Mouse (Mus musculus): ENCODE measurements around the gene B4galnt4. TPM values are rescaled to one million over a fixed set of nuclear protein-coding genes. Genes with fewer than 3 reads are reported as not detected.

The B4galnt4 gene
- polyA plus RNA-seq, 1 experiment from 2014 or later, result 7.9 TPM

DNA sequence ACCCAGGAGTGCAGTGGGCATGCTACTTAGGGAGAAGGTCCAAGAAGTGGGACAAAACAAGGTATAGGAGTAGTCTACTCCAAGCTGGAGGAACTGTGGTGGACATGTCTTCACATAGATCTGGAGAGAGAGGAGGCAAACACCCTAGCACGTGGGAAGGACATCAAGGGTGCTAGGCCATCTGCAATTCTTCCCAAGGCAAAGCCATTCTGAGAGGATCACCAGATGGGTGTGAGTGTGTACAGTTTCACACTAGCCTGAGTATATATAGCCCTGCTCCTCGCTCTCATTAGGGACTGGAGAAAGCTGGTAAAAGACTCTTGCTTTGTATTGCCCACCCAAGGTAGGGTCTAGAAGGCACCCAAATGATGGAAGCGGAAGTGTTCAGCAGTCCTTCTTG is 2.4 kb downstream of the B4galnt4 start:
- H3K4me2 ChIP-seq (replicated peaks), result no peak overlapping the region
- WGBS, result 90% methylated on average over 3 of the region's 3 CpGs
- H3K36me3 ChIP-seq, result 0 out of 2 replicates have a peak, but pooled peaks cover 2% of the 10 kb centered on the region
- H3K4me3 ChIP-seq (replicated peaks), result no peak overlapping the region
- H3K9me3 ChIP-seq, result no peaks in the 10 kb centered on the region
- H3K4me1 ChIP-seq (replicated peaks), result peaks cover 20% of the 10 kb centered on the region
- H3K9ac ChIP-seq, result no peak overlapping the region
- 0 out of 2 replicates have a peak overlapping the region, but pooled peaks have one; percentile 28 for H3K27ac ChIP-seq
- no peak for ATAC-seq
- H3K27me3 ChIP-seq (replicated peaks), result 0 out of 2 replicates have a peak, but pooled peaks cover under 1% of the 10 kb centered on the region

DNA sequence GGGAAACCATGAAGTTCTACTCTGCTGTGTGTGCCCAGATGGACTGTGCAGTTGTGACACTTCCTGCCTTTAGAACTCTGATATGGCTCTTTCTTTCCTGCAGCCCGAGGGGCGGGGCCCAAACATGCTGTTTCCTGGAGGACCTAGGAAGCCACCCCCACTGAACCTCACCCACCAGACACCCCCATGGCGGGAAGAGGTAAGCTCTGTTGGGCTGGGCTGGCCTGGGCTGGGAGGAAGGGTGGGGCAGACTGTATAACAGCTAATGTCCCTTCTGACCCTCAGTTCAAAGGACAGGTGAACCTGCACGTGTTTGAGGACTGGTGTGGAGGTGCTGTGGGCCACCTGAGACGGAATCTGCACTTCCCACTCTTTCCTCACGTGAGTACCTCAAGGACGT is 3.3 kb downstream of the B4galnt4 start:
- Histone ChIP-seq H3K9me3 (no peaks in the 10 kb centered on the region), H3K36me3 (0 out of 2 replicates have a peak, but pooled peaks cover 2% of the 10 kb centered on the region), H3K27ac (0 out of 2 replicates have a peak overlapping the region, but pooled peaks have one; percentile 28), H3K4me2 (replicated peaks) (no peak overlapping the region; the same call in 1 of the 2 replicates), H3K27me3 (replicated peaks) (0 out of 2 replicates have a peak, but pooled peaks cover 2% of the 10 kb centered on the region), H3K4me1 (replicated peaks) (peaks cover 20% of the 10 kb centered on the region), H3K9ac (no peak overlapping the region), H3K4me3 (replicated peaks) (no peak overlapping the region)
- 59% methylated on average over 7 of the region's 7 CpGs for WGBS
- peak; percentile 81 for ATAC-seq

DNA sequence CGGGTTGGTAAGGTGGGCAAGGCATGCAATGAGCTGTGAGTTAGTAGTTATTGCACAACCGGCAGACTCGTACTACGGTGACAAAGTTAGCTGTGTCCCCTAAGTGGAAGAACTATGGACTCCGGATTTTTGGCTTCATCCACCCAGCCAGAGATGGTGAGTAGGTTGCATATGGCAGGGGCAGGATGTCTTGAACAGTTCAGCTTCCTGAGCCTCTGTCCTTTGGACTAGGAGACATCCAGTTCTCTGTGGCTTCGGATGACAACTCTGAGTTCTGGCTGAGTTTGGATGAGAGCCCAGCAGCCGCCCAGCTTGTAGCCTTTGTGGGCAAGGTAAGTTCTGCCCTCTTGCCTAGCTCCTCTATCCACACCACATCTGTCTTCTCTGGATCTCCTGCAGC is 3.7 kb downstream of the B4galnt4 start:
- 76% methylated on average over 7 of the region's 7 CpGs for WGBS
- ATAC-seq, result no peak
- Histone ChIP-seq H3K27ac (0 out of 2 replicates have a peak overlapping the region, but pooled peaks have one; percentile 28), H3K9me3 (no peaks in the 10 kb centered on the region), H3K4me2 (replicated peaks) (no peak overlapping the region), H3K9ac (no peak overlapping the region), H3K36me3 (0 out of 2 replicates have a peak, but pooled peaks cover 2% of the 10 kb centered on the region), H3K27me3 (replicated peaks) (0 out of 2 replicates have a peak, but pooled peaks cover 2% of the 10 kb centered on the region), H3K4me1 (replicated peaks) (peaks cover 20% of the 10 kb centered on the region), H3K4me3 (replicated peaks) (no peak overlapping the region)

DNA sequence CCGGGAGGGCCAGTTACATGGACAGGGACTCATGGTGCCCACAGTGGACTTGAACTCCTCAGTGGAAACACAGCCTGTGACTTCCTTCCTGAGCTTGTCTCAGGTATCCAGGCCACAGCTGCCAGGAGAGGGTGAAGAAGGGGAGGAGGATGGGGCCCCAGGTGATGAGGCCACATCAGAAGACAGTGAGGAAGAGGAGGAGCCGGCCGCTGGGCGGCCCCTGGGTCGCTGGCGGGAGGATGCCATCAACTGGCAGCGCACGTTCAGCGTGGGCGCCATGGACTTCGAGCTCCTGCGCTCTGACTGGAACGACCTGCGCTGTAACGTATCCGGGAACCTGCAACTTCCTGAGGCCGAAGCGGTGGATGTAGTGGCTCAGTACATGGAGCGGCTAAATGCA is 7.4 kb downstream of the B4galnt4 start:
- Histone ChIP-seq H3K4me3 (replicated peaks) (no peak overlapping the region), H3K27ac (no peak overlapping the region), H3K9ac (no peak overlapping the region), H3K4me2 (replicated peaks) (no peak overlapping the region), H3K4me1 (replicated peaks) (peaks cover 15% of the 10 kb centered on the region), H3K27me3 (replicated peaks) (peaks cover 15% of the 10 kb centered on the region), H3K9me3 (no peaks in the 10 kb centered on the region), H3K36me3 (0 out of 2 replicates have a peak, but pooled peaks cover 2% of the 10 kb centered on the region)
- ATAC-seq, result no peak
- WGBS, result 75% methylated on average over 19 of the region's 19 CpGs

DNA sequence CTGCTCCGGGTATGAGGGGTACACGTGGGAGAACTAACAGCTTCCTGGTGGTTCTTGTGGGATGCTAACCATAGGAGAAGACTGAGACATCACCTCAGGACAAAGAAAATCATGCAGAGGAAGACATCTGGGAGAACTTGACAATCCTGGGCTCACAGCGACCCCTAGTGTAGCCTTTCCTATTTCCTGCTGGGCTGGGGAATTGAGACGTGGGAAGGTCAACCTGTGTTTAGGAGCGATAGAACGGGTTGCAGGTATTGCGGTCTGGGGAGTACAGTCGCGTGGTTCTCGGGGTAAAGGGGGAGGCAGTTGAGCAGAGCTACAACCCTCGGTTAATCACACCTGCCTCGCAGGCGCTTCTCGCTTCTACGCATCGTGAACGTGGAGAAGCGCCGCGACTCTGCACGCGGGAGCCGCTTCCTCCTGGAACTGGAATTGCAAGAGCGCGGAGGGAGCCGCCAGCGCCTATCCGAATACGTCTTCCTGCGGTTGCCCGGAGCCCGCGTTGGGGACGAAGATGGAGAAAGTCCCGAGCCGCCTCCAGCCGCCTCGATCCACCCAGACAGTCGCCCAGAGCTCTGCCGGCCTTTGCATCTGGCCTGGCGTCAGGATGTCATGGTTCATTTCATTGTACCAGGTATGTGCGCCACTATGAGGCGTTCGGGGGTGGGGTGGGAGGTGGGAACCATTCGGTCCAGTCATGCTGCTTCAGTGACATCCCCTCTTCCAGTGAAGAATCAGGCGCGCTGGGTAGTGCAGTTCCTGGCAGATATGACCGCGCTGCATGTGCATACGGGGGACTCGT is 9.4 kb downstream of the B4galnt4 start:
- ATAC-seq, result peak; percentile 59
- 2% methylated on average over 51 of the region's 51 CpGs for WGBS

DNA sequence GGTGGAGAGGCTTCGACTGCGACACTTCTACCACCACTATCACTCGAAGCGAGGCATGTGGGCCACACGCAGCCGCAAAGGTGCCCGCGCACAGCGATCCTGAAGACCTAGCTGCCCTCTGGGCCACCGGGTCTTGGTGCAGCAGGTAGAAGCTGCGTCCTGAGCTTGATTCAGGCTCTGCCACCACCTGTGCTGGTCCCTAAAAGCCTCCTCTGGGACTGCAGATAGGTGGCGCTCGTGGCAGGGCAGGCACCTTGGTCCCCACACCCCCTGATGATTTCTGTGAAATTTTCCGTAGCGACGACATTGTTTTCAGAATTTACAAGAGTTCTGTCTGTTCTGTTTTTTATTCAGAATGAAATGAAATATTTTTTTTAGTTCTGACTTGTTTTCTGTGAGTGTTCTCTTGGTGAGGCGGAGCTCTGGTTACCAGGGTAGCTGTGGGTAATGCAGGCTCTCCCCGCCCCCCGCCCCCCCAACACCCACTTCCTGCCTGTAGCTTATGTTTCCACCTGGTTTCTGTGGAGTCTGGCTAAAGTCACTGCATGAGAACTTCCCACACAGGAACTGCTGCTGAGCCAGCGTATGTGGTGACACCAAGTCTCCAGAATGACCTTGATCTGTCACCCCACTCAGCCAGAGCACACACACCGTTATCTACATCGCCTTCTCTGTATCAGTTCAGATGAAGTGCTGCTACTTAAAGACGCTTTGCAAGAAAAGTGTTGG is 11.3 kb downstream of the B4galnt4 start:
- no peak overlapping the region for H3K9ac ChIP-seq
- H3K27ac ChIP-seq, result no peak overlapping the region
- 0 out of 2 replicates have a peak, but pooled peaks cover 2% of the 10 kb centered on the region for H3K36me3 ChIP-seq
- H3K4me3 ChIP-seq (replicated peaks), result no peak overlapping the region
- no peaks in the 10 kb centered on the region for H3K9me3 ChIP-seq
- no peak for ATAC-seq
- WGBS, result 34% methylated on average over 23 of the region's 23 CpGs
- no peak overlapping the region for H3K4me2 ChIP-seq (replicated peaks)
- H3K27me3 ChIP-seq (replicated peaks), result peaks cover 15% of the 10 kb centered on the region
- H3K4me1 ChIP-seq (replicated peaks), result peaks cover 13% of the 10 kb centered on the region

More for the DNA sequence above, 9.4 kb downstream of the B4galnt4 start:
- H3K27me3 ChIP-seq (replicated peaks), result peaks cover 15% of the 10 kb centered on the region
- peak overlapping the region; percentile 91 for H3K4me2 ChIP-seq (replicated peaks)
- peaks cover 13% of the 10 kb centered on the region for H3K4me1 ChIP-seq (replicated peaks)
- 0 out of 2 replicates have a peak, but pooled peaks cover 2% of the 10 kb centered on the region for H3K36me3 ChIP-seq
- H3K9ac ChIP-seq, result peak overlapping the region; percentile 42
- peak overlapping the region; percentile 41 for H3K4me3 ChIP-seq (replicated peaks)
- H3K9me3 ChIP-seq, result no peaks in the 10 kb centered on the region
- H3K27ac ChIP-seq, result no peak overlapping the region

DNA sequence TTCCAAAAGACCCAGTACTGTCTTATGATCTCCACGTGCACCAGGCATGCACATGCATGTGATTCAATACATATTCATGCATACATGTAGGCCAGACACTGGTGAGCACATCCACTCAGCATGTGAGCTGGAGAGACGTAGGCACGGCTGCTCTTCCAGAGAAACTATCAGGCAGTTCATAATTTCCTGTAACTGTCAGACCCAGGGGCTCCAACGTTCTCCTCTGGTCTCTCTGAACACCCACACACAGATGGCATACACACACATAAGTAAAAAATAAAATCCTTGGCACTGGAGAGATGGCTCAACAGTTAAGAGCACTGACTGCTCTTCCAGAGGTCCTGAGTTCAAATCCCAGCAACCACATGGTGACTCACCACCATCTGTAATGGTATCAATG is 12.9 kb downstream of the B4galnt4 start:
- no peak overlapping the region for H3K4me2 ChIP-seq (replicated peaks)
- H3K9ac ChIP-seq, result no peak overlapping the region
- H3K4me3 ChIP-seq (replicated peaks), result no peak overlapping the region
- no peak overlapping the region for H3K27ac ChIP-seq
- peaks cover 13% of the 10 kb centered on the region for H3K4me1 ChIP-seq (replicated peaks)
- no peak for ATAC-seq
- H3K9me3 ChIP-seq, result no peaks in the 10 kb centered on the region
- peaks cover 13% of the 10 kb centered on the region for H3K27me3 ChIP-seq (replicated peaks)
- no peaks in the 10 kb centered on the region for H3K36me3 ChIP-seq
- WGBS, result 81% methylated on average over 4 of the region's 4 CpGs

DNA sequence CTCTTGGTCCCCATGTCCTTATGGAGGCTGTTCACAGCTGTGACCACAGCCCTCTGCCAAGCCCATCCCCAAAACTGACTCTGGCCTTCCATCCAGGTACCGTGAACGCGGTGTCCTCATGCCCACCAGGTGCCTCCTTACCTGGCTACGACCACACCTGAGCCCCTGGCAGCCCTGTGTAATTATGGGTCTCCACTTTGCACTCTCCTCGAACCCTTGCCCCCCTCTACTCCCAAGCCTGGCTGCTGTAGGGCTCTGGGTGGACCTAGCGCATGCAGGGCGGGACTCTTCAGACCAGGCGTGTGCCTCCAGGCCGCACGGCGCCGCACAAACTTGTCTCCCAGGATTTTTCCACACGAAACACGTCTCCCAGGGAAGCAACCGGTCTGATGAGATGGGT is 16.9 kb downstream of the B4galnt4 start, which contains the start of gene Pkp3:
Pkp3 (plus strand) TSS at position 378 of the 400 bp plus-strand sequence.
- H3K36me3 ChIP-seq, result no peaks in the 10 kb centered on the region
- H3K27me3 ChIP-seq (replicated peaks), result no peaks in the 10 kb centered on the region
- WGBS, result 90% methylated on average over 15 of the region's 15 CpGs
- H3K4me1 ChIP-seq (replicated peaks), result peaks cover 8% of the 10 kb centered on the region; the same call in 1 of the 2 replicates
- H3K4me3 ChIP-seq (replicated peaks), result no peak within 1 kb of the TSS
- H3K9ac ChIP-seq, result no peak within 1 kb of the TSS
- no peak within 1 kb of the TSS for H3K4me2 ChIP-seq (replicated peaks)
- ATAC-seq, result no peak
- no peaks in the 10 kb centered on the region for H3K9me3 ChIP-seq
- H3K27ac ChIP-seq, result no peak within 1 kb of the TSS

DNA sequence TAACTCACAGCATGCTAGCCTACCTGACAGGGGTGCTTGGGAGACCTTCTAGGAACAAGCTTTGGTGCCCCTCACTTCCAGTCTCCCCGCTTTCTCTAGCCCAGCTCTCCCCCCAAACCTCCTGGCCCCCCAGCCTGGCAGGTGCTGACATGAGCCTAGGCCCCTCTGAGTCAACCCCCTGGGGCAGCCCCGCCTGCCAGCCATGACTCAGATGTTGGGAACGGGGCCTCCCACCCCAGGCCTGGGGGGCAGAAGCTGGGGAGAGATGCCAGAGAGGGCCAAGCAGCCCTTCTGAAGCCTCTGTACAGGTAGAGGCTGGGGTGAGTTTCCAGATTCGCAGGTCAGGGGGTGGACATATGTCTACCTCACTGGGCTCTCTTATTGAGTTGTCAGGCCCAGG is 18.0 kb downstream of the B4galnt4 start:
- WGBS, result 85% methylated on average over 4 of the region's 4 CpGs
- Histone ChIP-seq H3K9me3 (no peaks in the 10 kb centered on the region), H3K4me2 (replicated peaks) (no peak overlapping the region), H3K27ac (no peak overlapping the region), H3K9ac (no peak overlapping the region), H3K27me3 (replicated peaks) (no peaks in the 10 kb centered on the region), H3K4me1 (replicated peaks) (peaks cover 8% of the 10 kb centered on the region; the same call in 1 of the 2 replicates), H3K4me3 (replicated peaks) (no peak overlapping the region), H3K36me3 (no peaks in the 10 kb centered on the region)
- ATAC-seq, result no peak

DNA sequence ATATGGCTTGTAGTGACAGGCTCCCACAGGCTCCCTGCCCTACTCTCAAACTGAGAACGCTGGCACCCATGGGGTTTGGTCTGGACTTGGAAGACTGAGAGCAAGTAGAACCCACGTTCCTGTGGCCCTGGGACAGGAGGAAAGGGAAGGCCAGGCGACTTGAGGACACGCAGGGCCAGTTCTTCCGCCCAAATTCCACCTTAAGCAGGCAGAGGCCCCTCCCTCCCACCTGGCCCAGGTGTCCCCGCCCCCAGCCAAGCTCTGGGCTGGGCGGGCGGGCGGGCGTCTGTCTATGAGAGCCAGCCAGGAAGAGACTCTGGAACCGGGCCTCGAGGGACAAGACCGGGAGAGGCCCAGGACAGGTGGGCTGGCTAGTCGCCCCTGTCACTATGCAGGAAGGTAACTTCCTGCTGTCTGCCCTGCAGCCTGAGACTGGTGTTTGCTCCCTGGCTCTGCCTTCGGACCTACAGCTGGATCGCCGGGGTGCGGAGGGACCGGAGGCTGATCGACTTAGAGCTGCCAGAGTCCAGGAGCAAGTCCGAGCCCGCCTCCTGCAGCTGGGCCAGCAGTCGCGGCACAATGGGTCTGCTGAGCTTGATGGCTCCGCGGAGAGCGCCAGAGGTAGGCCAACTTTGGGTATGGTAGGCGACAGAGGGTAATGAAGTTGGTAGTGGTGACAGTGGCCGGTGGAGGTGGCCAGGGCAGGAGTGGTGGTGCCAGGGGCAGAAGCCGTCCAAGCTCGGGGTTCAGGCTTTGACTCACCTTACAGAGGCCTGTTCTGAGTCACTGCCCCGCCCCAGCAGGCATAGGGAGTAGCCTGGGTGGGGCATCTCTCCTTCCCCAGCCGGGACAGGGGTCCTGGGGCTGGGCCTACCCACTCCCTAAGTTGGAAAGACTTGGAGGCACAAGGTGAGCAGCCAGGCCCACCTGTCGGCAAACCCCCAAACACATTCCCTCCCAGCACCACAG is 18.9 kb downstream of the B4galnt4 start:
- Histone ChIP-seq H3K27me3 (replicated peaks) (no peaks in the 10 kb centered on the region), H3K27ac (peak overlapping the region; percentile 78), H3K4me1 (replicated peaks) (peaks cover 8% of the 10 kb centered on the region; the same call in 1 of the 2 replicates), H3K9me3 (no peaks in the 10 kb centered on the region), H3K9ac (peak overlapping the region; percentile 62), H3K4me2 (replicated peaks) (peak overlapping the region; percentile 51), H3K36me3 (no peaks in the 10 kb centered on the region), H3K4me3 (replicated peaks) (peak overlapping the region; percentile 42)
- peak; percentile 94 for ATAC-seq
- 19% methylated on average over 34 of the region's 34 CpGs for WGBS

DNA sequence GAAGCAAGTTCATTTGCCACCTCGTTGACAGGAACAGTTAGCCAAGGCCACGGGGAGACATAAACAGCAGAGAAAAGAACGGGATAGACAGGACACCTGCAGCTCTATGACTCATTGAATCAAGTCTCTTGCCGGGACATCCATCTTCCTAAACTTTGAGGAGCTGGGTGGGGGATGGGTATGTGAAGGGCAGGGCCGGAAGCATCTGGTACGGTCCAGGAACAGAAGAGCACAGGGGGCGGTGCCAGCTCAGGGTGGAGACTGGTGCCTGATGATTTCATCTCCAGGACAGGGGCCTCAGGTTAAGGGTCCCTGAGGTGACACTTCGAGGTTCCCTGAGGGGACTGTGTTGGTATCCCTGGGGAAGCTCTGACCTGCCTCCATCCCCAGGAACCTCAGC is 27.0 kb downstream of the B4galnt4 start:
- Histone ChIP-seq H3K27ac (no peak overlapping the region), H3K4me3 (replicated peaks) (no peak overlapping the region), H3K4me2 (replicated peaks) (no peak overlapping the region), H3K4me1 (replicated peaks) (peaks cover 13% of the 10 kb centered on the region), H3K9me3 (no peaks in the 10 kb centered on the region), H3K9ac (no peak overlapping the region), H3K27me3 (replicated peaks) (peaks cover 11% of the 10 kb centered on the region), H3K36me3 (no peaks in the 10 kb centered on the region)
- ATAC-seq, result no peak
- WGBS, result 23% methylated on average over 8 of the region's 8 CpGs

Measured in intestine, embryonic 15.5 days (tissue).